Mouse (Mus musculus): ENCODE data around the gene Eml4. TPM values are rescaled to one million over a fixed set of nuclear protein-coding genes. Genes with fewer than 3 reads are reported as not detected.

The Eml4 gene
- total RNA-seq, 2 experiments from 2014 or later, result 3.3 to 4.4 TPM

- no peak for DNase-seq
- intact Hi-C loops (cut with DNase I; ENCODE audit: low total_unique reads), result no loop called here
Measured at GRCm38 (mm10) chr17:83339368-83340085, 11.2 kb upstream of the Eml4 start.

- DNase-seq, result no peak
- intact Hi-C loops (cut with DNase I; ENCODE audit: low total_unique reads), result no loop called here
Measured at GRCm38 (mm10) chr17:83340895-83341524, 9.7 kb upstream of the Eml4 start.

- intact Hi-C loops (cut with DNase I; ENCODE audit: low total_unique reads), result no loop called here
- DNase-seq, result no peak
Measured at GRCm38 (mm10) chr17:83344226-83344625, 6.5 kb upstream of the Eml4 start.

GRCm38 (mm10) chr17:83348056-83348822 lies 2.5 kb upstream of the Eml4 start:
- DNase-seq, result no peak
- intact Hi-C loops (cut with DNase I; ENCODE audit: low total_unique reads), result no loop called here

- peak; percentile 45 for DNase-seq
- intact Hi-C loops (cut with DNase I; ENCODE audit: low total_unique reads), result no loop called here
Measured at GRCm38 (mm10) chr17:83351119-83351531, 394 bp downstream of the Eml4 start.

GRCm38 (mm10) chr17:83351601-83352413 lies 1.1 kb downstream of the Eml4 start:
- DNase-seq, result no peak
- intact Hi-C loops (cut with DNase I; ENCODE audit: low total_unique reads), result no loop called here

GRCm38 (mm10) chr17:83352456-83352855 lies 1.7 kb downstream of the Eml4 start:
- intact Hi-C loops (cut with DNase I; ENCODE audit: low total_unique reads), result no loop called here
- no peak for DNase-seq

GRCm38 (mm10) chr17:83353011-83353410 lies 2.3 kb downstream of the Eml4 start:
- intact Hi-C loops (cut with DNase I; ENCODE audit: low total_unique reads), result no loop called here
- DNase-seq, result no peak

GRCm38 (mm10) chr17:83353460-83353859 lies 2.7 kb downstream of the Eml4 start:
- no peak for DNase-seq
- intact Hi-C loops (cut with DNase I; ENCODE audit: low total_unique reads), result no loop called here

GRCm38 (mm10) chr17:83355481-83355880 lies 4.8 kb downstream of the Eml4 start:
- intact Hi-C loops (cut with DNase I; ENCODE audit: low total_unique reads), result no loop called here
- no peak for DNase-seq

- intact Hi-C loops (cut with DNase I; ENCODE audit: low total_unique reads), result no loop called here
Measured at GRCm38 (mm10) chr17:83359934-83360333, 9.2 kb downstream of the Eml4 start.

GRCm38 (mm10) chr17:83360796-83361566 lies 10.2 kb downstream of the Eml4 start:
- DNase-seq, result no peak
- intact Hi-C loops (cut with DNase I; ENCODE audit: low total_unique reads), result no loop called here

More at GRCm38 (mm10) chr17:83359934-83360333, 9.2 kb downstream of the Eml4 start:
- no peak for DNase-seq

- DNase-seq, result no peak
- intact Hi-C loops (cut with DNase I; ENCODE audit: low total_unique reads), result no loop called here
Measured at GRCm38 (mm10) chr17:83363081-83363480, 12.3 kb downstream of the Eml4 start.

GRCm38 (mm10) chr17:83364296-83364695 lies 13.6 kb downstream of the Eml4 start:
- DNase-seq, result no peak
- intact Hi-C loops (cut with DNase I; ENCODE audit: low total_unique reads), result no loop called here

- intact Hi-C loops (cut with DNase I; ENCODE audit: low total_unique reads), result no loop called here
- DNase-seq, result no peak
Measured at GRCm38 (mm10) chr17:83365130-83365529, 14.4 kb downstream of the Eml4 start.

- intact Hi-C loops (cut with DNase I; ENCODE audit: low total_unique reads), result no loop called here
- DNase-seq, result no peak
Measured at GRCm38 (mm10) chr17:83365614-83366355, 15.1 kb downstream of the Eml4 start.

GRCm38 (mm10) chr17:83367387-83367786 lies 16.7 kb downstream of the Eml4 start:
- intact Hi-C loops (cut with DNase I; ENCODE audit: low total_unique reads), result no loop called here
- DNase-seq, result no peak

- DNase-seq, result no peak
- intact Hi-C loops (cut with DNase I; ENCODE audit: low total_unique reads), result no loop called here
Measured at GRCm38 (mm10) chr17:83374123-83374522, 23.4 kb downstream of the Eml4 start.
